Mouse (Mus musculus): Measurements from ENCODE around the gene Hspd1.

GRCm38 (mm10) chr1:55061772-55062171 is 26.3 kb downstream of the Hspd1 start:
- no peak for TF ChIP-seq CTCF (IDR thresholded peaks at IDR 0.05; ENCODE audit: insufficient read depth, low read depth, low read length)
- TF ChIP-seq POLR2A (IDR thresholded peaks at IDR 0.05; ENCODE audit: insufficient read depth, low read depth, low read length), result no peak
